Mouse (Mus musculus): ENCODE measurements at regions not wholly inside any gene's neighbourhood (a gene's known extent, or its start where the extent isn't known, plus 50 kb on each side); places are given as distances from the start of the nearest gene placed in this dataset.

- no peak for DNase-seq
Observed at GRCm38 (mm10) chr5:47336511-47336910, 646.4 kb upstream of the Slit2 start.

- DNase-seq: no peak
Observed at GRCm38 (mm10) chr5:47339807-47340206, 643.1 kb upstream of the Slit2 start.

GRCm38 (mm10) chr5:47370184-47370583 is 612.8 kb upstream of the Slit2 start:
- no peak for DNase-seq

DNA sequence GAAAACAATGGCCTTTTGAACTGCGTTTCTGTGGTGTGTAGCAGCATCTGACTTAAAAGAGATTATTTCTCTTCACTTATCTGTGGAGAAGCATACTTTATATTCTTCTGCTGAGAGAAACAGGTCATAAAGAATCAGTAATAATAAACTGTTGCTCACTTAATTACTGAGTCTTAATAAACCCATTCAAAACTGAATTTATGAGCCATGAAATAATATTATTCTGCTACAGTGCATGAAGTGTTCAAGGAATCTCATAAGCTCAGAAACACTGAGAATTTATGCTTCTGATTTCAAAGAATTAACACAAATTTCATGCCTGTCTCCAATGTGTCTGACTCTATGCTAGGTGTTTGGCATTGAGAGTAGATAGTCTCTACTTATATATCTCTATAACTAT is 597.0 kb upstream of the Slit2 start:
- no peak for DNase-seq

DNA sequence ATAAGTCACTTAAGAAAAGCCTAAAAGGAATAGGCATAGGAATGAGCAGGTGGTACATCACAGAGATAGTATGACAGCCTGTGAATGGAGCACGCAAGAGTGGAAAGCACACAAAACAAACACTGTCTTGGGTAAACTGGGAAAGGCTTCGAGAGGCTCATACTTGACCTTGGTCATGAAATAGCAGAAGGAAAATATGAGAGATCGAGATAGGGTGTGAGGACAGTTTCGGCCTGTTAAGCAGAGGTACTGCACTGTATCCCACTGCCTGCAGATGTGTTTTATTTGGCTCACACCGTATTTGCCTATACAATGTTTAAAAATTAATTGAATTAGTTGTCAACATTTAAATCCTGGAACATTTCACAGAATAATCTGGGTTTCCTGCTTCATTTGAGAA is 596.2 kb upstream of the Slit2 start:
- DNase-seq: no peak

- no peak for DNase-seq
Observed at GRCm38 (mm10) chr5:47390735-47391134, 592.2 kb upstream of the Slit2 start.

GRCm38 (mm10) chr5:47396874-47397273 is 586.1 kb upstream of the Slit2 start:
- DNase-seq: no peak

DNA sequence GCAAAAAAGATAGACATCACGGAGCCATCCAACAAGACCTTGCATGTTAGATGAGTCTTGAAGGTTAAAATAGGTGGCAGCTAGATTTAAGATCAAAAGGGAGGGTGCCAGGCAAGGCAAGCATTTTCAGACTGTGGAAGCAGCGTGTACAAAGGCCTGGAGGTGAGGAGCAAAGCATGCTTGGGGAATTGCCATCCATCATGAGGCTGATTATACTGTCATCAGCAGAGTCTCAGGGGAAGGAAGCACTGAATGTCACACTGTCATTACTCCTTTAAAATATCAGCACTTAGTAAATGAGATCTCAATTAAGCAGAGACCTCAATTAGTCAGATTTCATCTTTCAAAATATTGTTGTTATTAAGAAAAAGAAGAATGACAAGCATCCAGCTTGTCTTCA is 561.0 kb upstream of the Slit2 start:
- DNase-seq: no peak

- no peak for DNase-seq
Observed at GRCm38 (mm10) chr5:47426040-47426439, 556.9 kb upstream of the Slit2 start.

DNA sequence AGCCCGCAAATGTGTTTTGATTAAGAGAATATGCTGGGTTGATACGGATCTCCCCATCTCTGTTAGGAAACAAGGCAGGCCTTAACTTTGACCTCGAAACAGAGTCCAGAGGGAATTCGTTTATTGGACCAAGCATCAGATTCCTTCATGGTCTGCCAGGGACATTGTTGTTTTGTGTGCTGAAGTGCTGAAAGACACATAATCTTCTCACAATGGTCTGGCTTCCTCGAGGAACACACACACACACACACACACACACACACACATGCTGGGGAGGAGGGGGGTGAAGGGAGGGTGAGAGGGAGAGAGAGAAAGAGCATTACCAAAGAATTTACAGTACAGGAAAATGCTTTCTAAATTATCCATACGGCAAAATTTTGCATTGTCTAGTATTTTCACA is 556.5 kb upstream of the Slit2 start:
- DNase-seq: no peak

DNA sequence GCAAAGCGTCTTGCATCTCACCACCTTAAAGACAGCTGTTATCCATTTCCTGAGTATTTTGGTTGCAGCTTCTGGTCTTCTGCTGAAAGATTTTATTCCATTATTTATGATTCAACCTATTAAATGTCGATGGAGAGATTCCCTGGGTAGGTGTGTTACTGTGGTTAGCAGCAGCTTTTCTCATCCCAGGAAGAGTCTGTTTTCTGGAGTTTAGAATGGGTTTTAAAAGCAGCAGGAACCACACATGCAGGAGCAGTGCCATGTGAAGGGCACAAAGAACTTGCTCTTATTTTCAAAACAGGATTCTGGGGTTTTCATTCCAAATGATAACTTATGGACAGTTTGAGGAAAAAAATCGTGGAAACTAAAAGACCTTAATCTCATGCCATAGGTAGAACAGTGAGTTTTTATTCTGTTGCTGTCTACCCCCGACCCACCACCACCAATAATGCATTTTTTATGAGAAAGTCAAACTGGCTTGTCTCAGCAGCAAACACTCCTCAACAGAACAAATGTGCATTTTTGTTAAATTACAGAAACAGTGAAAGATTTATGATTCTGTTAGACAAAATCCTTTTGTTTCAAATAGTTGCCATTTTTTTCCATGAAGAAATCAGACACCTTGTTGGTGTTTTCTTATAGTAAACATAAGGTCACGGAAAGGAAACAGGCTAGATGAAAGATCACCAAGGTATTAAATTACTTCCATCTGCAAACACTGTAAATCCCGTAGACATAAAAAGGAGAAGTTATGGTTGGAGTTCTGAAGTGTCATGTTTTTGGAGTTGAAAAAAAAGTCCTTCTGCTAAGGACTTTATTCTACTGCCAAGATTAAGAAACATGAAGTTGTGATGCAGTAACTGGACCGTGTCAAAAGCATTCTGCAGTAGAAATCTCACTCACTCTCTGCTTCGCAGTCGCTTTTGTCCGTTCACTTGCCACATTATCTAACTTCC is 553.4 kb upstream of the Slit2 start:
- DNase-seq: no peak

- DNase-seq: no peak
Observed at GRCm38 (mm10) chr5:47431599-47432328, 551.2 kb upstream of the Slit2 start.

- DNase-seq: no peak
Observed at GRCm38 (mm10) chr5:47436455-47436854, 546.5 kb upstream of the Slit2 start.

DNA sequence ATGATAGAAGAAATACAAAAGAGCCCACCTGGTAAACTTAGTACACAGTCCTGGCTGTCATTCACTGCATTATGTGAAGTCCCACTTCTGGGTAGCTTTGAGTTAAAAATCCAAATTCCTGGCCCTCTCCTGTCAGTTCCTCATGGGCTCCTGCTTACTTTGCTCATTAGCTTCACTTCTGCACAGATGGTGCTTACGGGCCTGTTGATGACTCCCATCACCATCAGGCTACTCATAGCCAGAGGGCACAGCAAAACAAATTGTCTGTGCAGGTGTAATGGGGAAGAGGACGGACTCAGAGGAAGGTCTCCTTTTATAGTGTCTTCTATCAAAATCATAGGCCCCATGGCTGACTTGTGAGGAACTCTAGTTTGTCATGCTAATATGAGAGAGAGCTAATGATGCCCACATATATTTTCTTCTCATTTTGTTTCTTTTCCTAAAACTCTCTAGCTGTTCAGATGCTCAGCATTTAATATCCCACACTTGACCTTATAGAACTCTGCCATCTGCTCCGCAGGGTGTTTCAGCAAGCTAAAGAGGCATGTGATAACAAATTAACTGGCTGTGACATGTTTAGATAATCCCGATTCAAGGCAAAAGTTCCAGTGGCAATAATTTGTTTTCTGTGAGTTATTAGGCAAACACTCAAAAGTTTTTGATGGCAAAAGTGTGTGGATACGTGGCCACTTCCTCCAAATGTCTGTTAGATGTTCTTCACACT is 536.5 kb upstream of the Slit2 start:
- no peak for DNase-seq

DNA sequence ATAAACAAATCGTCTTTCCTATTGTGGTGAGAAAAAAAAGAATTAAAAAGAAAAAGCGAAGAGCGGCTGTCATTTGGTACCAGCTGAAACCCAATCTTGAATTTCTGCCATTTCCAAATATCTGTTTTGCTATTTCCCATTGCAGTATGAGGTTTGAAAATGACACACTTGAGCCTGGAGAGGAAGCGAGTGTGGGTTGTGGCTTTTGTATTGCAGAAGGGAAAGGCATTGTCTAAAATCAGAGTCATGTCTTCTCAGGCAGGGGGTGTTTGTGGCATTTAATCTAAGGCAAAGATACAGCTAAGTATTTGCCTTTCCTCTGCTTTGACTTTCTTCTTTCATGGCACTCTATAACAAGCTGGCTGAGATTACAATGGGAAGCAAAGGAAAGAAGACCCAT is 518.1 kb upstream of the Slit2 start:
- DNase-seq: no peak

DNA sequence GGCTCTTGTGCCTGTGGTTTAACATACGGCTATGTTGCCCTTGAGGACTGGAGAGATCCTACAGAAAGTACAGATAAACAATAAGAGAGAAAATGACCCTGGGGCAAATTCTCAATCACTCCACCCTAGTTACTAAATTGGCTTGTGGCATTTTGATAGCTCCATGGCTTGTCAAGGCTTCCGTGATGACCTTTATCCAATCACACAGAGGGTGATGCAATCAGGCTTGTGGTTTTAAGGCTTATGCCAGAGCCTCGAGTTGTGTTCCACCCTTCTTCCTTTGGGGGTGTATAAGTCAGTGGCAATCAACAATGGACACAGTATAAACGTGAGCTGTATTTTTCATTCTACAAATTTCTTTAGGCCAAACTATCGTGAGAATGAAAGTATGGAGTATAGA is 513.5 kb upstream of the Slit2 start:
- no peak for DNase-seq

DNA sequence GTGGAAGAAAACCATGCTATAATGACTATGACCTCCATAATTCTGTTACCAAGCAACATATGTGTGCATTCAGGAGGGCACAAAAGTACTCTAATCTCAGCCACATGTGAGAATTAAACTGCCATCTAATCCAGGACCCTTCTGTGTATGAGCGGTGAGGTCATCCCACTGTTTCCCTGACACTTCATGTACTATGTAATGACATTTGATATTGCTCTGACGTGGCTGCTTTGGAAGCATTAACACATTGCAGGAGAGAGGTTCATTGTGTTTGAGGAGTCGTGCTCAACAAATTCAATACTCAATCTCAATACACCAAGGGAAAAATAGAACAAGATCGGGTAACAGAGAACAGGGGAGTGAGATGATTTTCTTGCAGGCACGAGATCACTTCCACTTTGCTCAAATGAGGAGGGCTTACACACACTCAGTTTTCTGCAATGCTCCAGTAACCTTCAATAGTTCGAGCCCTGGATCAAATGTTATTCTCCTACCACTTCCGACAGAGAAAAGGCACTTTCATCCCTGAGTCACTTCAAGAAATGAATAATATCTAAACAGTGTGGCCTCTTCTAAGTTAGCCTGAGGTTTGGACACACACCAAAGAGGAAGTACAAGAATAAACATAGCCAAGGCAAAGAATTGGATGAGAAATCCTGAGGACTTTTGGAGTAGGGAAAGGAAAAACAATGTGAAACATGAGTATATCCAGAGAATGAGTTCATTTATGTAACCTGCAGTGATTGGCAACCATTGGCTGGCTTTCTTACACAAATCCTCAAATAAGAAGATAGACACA is 510.7 kb upstream of the Slit2 start:
- DNase-seq: no peak

DNA sequence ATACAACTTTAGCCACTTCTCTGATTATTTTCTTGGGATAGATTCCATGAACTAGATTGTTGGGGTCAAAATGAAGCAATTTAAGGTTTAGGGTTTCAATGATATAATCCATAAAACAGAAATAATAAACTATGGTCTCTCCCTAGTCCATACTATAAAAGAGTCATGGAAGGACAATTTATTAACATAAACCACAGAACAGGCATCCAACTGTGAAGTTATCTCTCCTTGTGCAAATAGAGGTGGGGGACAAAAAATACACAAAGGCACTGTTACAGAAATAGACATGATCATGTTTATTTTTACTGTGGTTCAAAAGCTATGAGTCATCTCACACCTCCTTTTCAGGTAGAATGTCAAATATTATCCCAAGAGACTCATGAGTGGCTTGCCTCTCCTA is 503.0 kb upstream of the Slit2 start:
- no peak for DNase-seq

DNA sequence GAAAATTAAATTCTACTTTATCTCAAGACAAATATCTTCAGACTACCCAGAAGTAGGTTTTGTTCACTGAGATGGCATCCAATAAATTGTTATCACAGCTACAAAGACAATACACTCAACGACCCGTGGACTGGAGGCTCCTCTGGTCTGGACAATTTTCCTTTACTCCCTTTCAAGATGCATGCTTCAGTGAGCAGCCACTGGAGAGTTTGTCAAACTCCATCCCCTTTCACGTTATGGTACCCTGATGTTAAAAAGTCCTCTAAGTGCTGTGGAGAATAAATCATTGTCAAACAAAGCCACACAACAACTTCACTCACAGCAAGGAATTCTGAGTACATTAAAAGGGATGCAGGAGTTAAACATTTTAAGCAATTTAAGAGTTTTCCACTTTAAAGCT is 486.7 kb upstream of the Slit2 start:
- DNase-seq: no peak

GRCm38 (mm10) chr5:47502764-47503416 is 480.0 kb upstream of the Slit2 start:
- DNase-seq: no peak

DNA sequence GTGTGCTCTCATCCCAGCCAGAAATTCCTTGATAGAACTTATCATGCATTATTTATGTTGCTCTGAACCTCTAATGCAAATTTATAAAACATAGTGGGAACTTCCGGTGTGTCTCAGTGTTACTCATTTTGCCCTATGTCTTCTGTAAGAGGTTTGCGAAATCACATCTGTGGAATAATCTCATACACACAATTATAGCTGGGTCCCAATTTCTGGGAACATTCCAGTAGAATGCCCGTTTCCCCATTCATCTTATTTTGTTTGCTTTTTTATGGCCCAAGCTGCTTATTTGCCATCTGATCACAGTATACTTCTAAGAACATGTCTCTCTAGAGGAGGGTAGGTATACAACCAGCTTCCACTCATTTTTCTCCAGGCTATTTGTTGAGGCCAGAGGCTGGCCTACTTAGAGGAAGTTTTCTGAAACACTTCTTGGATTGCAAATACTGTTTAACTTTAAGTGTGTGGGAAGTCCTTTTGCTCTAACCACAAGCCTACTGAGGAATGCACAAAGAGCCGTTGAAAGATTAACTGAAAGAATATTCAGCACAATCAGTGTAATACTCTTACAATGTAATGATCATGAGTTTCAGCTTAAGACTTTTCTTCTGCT is 474.1 kb upstream of the Slit2 start:
- no peak for DNase-seq
